Mouse (Mus musculus): ENCODE data around the gene B9d2.
"Not testable (repeated sequence)": the region's sequence is repeated elsewhere in the genome, so short reads cannot be mapped to it uniquely, and the experiment has no call there.

B9d2 gene

DNA sequence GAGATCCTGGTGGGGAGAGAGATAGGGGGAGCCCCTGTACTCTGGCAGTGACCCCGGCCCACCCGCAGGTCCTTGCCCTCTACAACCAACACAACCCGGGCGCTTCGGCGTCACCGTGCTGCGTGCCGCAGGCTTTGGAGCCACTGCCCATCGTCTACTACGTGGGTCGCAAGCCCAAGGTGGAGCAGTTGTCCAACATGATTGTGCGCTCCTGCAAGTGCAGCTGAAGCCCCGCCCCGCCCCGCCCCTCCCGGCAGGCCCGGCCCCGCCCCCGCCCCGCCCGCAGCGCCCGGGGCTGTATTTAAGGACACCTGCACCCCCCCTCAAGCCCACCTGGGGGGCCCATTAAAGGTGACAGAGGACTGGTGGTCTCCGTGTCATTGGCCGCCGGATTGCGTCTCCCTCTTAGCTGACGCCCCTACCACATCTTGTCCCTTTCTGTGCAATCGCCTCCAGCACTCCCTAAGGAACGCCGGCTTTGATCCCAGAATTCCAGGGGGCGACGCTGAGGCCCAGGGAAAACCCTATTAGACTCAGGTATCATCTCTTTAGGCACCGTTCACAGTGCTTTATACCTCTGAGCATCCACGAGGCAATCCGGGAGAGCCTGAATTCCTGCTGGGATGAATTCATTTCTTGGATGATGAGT is 24.3 kb downstream of the B9d2 start:
- no peak for DNase-seq (ENCODE audit: low read depth, low spot score)

DNA sequence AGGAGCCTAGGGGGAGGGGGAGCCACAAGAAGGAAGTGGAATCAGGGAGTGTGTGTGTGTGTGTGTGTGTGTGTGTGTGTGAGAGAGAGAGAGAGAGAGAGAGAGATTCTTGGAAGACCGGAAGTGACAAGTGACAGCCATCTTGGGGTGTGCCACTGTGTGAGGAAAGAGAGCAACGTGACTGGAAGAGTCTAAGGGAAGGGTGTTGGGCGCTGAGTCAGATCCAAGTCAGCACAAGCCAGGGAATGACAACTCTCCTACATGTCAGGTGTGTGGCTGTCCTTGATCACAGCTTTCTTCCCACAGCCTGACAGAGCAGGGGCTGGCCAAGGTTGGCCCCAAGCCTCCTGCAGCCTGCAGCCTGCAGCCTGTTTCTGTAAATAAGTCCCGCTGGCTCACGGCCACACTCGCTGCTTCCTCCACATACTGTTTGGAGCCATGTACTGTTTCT is 25.2 kb downstream of the B9d2 start:
- DNase-seq (ENCODE audit: low read depth, low spot score): peak; percentile 19

DNA sequence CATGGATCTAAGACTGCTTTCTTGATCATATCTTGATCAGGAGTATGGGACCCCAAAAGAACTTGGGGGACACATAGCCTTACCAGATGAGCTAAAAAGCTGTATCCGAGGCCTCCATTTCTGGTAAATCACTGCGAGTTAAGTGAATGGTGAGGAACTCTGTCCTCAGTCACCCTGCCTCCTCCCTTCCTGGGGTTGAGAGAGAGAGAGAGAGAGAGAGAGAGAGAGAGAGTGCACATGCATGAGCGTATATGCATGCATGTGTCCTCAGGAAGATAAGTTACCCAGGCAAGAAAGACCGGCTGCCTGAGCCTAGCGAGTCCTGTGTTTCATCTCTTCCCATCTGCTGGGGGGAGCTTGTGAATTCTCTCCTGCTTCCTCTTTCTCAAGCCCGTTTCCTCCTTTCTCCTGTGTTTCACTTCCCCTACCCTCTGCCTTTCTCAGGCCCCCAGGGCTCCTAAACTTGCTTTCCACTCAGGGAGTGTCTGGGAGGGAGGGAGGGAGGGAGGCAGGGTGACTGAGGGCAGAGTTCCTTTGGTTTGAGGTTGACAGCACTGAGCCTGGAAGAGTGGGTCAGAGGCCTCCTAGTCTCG is 26.1 kb downstream of the B9d2 start:
- peak; percentile 75 for DNase-seq (ENCODE audit: low read depth, low spot score)

DNA sequence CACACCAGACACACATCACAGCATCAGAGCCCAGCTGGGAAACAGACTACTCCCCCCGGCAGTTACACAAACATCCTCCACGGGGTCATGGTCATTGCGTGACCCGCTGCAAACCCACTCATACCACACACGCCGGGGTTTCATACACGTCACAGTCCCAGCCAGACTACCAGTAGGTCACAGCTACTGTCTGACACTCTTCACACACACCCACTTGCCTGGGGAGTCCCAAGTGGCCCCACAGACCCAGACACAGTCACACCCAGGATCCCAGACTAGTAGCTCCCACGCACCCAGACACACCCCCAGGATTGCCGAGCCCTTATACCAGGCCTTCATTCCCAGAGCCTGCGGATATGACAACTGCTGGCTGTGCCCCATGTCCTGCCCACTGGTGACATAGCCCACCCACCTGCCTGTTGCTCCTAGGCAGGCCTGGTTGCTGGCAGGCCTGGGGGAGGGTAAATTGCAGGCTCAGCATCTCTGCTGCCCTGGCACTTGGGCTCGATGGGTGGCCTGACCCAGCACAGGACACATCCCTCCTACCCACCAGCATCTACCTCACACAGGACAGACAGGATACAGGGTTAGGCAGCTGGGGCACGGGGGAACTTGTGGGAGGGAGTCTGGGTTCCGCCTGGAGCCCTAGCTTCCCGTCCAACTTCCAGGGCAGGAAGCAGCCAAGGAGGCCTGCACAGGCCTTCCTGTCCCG is 27.2 kb downstream of the B9d2 start:
- no peak for DNase-seq (ENCODE audit: low read depth, low spot score)

DNA sequence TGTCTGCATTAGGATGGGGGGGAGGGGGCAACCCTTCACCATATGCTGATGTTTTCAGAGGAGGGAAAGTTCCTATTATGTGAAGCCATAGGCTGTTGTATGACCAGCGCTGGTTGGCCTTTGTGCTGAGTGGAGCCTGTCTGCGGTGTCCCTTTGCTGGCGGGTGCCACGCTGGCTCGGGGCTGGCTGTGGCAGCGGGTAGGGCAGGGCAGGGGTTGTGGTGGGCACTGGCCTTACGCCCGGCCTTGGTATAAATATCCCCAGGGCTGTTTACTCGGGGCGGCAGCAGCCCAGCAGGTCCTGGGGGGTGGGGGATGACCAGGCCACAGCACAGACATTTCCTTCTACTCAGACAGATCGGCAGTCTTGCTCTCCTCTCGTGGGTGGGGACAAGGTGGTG is 29.4 kb downstream of the B9d2 start:
- DNase-seq (ENCODE audit: low read depth, low spot score): no peak

DNA sequence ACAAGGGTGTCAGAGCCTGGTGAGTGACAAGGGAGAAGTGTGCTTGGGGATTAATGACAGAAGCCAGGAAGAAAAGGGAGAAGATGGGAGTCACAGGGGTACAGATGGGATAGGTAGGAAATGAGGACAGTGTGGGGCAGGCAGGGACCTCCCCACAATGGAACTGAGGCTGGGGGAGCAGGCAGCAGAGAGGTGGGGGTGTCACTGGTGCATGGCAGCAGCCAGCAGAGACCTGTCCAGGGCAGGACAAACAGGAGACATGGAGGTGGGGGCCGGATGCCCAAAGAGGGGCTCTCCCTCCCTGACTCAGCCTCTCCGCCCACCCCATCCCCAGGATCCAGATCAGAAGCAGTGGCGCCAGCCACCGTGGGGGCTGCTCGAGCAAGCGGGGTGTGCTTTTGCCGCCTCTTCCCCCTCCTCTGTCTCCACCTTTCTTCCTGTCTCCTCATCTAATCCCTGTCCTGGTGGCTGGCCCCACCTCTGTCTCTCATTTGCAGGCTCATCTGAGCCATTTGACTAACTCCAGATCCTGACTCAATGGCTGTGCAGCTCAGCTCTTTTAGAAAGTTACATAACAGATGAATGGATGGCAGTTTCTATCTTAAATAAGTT is 30.0 kb downstream of the B9d2 start:
- no peak for DNase-seq (ENCODE audit: low read depth, low spot score)

DNA sequence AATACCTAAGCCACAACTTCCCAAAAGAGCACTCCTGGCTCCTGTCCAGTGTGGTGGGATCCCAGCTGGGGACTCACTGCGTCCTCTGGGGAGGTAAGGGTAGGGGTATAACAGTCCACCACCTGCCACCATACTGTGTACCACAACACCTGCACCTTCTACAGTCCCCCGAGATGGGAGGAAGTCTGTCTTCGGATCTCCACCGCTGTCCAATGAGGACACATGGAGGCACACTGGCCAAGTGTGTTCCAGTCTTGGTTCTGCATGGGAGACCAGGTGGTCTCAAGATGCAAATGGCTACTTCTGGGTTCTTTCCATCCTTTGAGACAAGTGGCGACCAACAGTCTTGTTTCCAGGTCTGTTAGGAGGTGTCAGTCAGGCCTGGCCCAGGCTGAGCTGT is 30.6 kb downstream of the B9d2 start:
- peak; percentile 40 for DNase-seq (ENCODE audit: low read depth, low spot score)

DNA sequence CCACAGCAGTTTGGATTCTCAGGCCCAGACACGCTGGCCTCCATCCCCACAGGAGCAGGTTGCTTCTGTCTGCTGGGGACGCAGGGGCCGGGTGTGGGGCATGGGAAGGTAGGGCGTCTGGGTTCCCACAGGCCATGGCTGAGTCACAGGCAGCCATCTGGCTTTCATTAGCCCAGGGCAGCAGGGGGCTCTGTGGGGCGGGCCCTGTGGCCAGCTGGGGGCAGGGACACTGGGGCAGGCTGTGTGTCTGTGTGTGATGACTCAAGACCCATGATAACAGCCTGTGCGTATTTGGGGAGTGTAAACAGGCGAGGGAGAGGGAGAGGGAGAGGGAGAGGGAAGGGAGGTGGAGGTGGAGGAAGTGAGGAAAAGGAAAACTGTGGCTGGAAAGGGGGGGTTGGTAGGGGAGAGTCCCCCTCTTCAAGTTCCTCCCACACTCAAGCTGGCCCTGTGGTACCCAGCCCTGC is 31.2 kb downstream of the B9d2 start:
- DNase-seq (ENCODE audit: low read depth, low spot score): peak; percentile 25

DNA sequence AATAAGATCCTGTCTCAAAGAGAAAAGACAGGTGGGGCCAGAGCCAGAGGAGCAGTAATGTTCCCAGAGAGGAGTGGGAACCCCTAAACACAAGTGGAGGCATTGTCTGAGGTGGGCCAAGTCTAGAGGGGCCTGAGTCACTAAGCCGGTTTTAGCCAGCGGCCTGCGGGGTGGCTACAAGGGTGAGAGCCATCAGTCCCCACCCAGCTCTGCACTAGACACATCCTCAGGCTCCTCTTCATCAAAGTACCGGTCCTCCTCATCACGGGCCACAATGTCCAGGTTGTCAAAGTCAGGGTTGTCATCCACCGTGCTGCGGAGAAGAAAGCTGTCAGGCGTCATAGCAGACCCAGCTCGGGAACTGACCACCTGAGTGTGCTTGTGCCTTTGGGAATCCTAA is 32.2 kb downstream of the B9d2 start:
- no peak for DNase-seq (ENCODE audit: low read depth, low spot score)

DNA sequence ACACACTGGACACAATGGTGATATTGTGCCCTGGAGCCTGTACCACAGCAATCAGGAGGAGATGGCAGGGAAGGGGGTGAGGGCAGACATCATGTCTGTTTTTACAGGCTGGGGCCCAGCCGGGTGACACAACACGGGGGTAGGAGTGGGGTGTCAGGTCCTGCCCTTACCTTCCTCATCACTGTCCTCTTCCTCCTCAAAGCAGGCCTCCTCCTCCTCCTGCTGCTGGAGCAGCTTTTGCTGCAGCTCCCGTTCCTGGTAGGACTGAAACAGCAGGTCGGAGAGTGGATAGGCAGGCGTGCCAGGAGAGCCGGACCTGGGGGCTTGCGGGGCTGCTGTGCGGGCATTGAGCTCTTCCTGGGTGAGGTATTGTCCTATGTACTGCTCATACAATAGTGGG is 34.0 kb downstream of the B9d2 start:
- no peak for DNase-seq (ENCODE audit: low read depth, low spot score)

DNA sequence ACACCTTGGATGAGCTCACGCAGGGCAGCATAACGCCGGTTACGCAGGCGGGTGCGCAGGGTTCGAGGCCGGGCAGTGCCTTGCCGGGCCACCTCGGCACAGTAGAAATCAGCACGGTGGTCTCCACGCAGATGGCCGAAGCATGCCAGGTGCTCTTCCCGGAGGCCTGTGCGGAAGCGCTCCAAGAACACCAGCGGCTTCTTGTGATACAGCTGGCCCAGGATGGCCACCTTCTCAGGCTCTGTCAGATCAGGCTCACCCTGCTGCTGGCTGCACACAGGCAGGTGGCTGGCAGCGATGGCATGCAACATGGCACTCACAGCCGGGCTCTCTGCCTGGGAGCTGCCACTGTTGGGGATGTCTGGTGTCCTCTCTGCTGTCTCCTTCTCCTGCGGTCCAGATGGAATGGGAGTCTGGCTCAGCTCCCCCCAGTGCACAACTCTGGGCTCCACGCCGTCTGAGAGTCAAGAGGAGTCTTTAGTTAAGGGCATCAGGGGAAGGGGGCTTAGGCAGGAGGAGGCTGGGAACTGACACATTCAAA is 35.2 kb downstream of the B9d2 start:
- DNase-seq (ENCODE audit: low read depth, low spot score): no peak

DNA sequence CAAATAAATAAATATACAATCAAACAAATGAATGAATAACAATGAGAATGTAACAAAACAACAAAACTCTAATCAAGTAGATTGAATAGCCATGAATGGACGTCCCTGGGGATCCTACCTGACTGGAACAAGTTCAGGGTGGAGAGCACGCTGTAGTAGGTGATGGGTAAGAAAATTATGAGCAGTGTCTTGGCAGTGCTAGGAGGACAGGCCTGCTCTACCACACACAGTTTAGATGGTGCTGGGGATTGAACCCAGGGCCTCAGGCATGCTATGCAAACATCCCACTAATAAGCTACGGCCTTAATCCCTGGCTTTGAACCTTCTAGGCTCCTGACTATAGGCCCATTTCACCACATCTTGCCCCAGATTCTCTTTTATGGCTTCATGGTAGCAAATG is 36.9 kb downstream of the B9d2 start:
- no peak for DNase-seq (ENCODE audit: low read depth, low spot score)

DNA sequence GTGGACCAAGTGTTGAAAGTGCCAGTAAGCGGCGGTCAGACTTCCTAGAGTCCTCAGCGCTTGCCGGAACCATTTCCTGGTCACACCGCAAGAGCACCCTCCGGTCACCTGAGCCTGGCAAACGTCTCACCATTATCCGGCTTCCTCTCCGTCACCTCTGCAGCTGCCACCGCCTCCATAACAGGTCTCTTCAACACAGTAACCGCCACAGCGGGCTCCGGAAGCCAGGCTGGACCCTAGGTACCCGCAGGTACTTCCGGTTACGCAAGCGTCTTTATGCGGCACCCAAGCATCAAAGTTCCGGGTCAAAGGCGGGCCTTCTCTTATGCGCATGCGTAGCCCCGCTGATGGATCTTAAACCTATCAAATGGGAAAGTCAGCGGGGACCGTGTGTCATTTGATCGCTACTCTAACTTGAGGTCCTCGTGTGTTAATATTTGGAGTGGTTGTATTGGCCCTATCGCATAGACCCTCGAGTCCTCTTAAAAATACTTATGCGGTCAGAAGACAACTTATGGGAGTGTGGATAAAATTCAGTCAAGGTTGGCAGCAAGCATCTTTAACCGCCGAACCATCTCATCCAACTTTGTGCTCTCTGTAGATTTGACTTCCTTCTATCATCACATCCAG is 38.3 kb downstream of the B9d2 start, which contains the start of gene Ccdc97:
Gene Ccdc97 (minus strand): TSS at position 301 of the 630 bp plus-strand sequence.
- peak; percentile 97 for DNase-seq (ENCODE audit: low read depth, low spot score)

DNA sequence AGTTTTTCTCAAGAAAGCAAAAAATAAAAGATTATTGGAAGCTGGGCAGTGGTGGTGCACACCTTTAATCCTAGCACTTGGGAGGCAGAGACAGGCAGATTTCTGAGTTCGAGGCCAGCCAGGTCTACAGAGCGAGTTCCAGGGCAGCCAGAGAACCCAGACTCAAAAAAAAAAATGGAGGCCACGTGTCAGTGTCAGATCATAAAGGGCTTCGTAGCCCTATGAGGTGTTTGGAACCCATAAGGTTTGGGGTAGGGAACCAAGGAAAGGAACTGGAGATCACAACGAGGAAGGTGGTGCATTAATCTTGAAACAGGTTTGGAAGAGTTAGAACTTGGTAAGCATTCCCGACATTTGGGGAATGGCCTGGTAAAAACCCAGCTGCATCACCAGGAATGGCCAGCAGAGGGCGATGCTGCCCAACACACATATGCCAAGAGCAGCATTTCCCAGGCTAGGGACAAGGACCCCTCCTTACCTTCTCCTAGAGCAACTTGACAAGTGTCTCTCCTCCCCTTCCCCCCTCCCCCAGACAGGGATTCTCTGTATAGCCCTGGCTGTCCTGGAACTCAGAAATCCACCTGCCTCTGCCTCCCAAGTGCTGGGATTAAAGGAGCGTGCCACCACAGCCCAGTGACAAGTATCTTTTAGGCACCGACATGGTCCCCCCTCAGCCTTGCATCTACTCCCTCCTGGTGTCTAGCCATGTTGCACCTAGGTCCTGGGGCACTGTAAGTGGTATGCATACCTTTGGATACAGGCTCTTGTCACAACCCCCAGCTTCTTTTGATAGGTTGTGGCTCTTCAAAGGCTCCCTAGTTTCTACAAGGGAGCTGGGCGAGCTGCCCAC is 39.4 kb downstream of the B9d2 start:
- peak; percentile 66 for DNase-seq (ENCODE audit: low read depth, low spot score)

DNA sequence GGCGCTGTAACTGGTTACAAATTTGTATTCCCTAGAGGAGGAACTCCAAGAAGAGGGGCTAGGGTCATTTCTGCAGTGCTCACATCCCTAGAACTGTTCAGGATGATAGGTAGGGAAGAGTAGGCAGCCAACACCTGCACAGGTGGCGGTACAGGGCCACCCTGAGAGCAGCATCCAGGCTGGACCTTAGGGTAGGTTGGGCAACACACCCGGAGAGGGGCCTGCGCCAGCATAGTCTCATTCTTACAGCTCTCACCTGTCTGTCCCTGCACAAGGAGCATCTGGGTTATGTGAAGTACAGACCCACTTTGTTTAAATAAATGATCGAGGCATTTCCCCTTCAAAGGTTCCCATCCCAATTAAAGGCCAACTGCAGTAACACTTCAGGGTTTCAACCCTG is 40.2 kb downstream of the B9d2 start:
- no peak for DNase-seq (ENCODE audit: low read depth, low spot score)

DNA sequence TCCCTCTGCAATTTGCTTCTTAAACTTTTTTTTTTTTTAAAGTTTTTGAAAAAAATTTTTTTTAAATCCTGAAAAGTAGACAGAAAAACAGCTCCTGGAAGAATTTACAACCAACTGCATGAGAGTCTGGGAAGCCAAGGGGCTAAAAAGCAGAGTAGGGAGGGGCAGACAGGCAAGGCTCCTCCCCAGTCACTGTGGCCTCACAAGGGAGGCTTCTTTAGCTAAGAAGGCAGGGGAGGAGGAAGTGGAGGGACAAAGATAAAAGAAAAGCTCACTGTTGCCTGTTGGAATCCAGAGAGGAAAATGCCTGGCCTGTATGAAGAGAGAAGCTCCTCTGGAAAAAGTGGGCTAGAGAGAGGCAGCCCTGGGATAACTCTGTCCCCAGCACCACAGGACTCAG is 41.2 kb downstream of the B9d2 start:
- DNase-seq (ENCODE audit: low read depth, low spot score): not testable (repeated sequence)

DNA sequence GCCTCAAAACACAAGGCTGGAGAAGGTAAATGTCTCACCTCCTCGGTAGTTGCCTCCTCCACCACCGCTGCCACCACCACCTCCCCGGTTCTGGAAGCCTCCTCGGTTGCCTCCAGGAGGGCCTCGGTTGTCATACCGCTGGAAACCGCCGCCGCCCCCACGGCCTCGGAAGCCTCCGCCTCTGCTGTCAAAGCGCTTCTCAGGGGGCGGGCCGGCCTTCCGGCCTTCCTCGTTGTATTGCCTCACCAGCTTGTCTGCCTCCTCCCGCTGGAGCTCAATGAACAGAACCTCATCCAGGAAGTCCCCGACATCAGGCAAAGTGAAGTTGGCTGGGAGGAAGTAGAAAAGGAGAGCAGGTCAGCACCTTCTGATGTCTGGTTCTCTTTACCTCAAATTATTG is 45.3 kb downstream of the B9d2 start:
- DNase-seq (ENCODE audit: low read depth, low spot score): no peak

DNA sequence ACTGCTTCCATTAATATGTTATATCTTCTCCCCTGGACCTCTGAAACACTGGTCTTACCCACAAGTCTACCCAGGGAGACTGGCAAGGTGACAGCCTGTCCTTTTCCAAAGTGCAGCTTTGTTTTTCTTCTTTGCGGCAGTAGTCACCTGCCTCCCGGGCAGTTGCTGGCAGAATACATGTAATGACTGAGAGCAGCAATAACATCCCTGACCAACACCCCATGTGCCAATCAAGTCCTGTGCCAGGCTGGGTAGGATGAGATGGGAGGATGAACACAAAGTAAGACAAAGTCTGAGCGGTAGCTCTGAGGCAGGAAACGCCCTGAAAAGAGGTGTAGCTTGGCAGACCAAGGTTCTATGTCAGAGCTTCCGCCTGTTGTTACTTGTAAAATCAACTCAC is 47.2 kb downstream of the B9d2 start:
- DNase-seq (ENCODE audit: low read depth, low spot score): no peak

DNA sequence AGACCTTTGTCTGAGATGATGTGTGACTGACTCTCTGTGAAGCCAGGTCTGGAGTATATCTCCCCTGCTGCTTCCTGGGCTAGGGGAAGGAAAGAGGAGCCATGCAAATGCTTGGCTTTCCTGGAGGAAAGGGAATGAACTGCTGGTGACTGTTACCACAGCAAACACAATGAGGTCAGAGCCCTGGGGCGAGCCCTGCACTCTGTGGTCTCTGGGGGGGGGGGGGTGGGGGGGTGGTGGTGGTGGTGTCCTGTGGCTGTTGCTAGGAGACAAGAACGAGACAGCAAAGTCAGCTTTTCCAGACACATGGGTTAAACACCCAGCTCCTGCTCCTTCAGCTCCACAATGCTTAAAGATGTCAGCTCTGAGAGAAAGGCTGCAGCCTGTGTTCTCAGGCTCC is 48.8 kb downstream of the B9d2 start:
- DNase-seq (ENCODE audit: low read depth, low spot score): no peak

DNA sequence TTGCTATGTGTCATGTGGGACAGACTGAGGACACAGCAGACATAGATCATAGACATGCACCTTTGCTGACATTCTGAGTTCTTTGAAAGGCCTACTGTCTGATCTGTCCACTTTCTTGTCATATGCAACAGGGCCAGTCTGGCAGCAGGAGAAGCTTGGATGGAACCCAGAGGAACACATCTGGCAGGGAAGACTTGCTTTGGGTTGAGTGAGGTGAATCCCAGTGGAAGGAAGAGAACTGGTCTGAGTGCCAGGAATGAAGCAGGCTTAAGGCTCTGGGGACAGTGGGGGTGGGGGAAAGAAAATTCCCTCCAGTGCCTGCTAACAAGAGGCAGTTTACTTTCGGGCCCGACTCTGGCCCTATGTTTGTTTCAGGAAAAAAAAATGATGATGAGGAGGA is 49.3 kb downstream of the B9d2 start:
- no peak for DNase-seq (ENCODE audit: low read depth, low spot score)
